Mouse (Mus musculus): ENCODE data around the gene Heatr6.

GRCm38 (mm10) chr11:83815191-83815590, 61.7 kb downstream of the Heatr6 start:
- TF ChIP-seq CTCF (IDR thresholded peaks at IDR 0.05; ENCODE audit: extremely low read depth, insufficient read length, insufficient replicate concordance, low read depth, low read length) (no peak), POLR2A (IDR thresholded peaks at IDR 0.05; ENCODE audit: low read depth, low read length) (no peak)

All from small intestine, adult 2 months (tissue).